Mouse (Mus musculus) ovary, postnatal 10 days (tissue): ENCODE results near the gene Fgd6.

Source experiments
- DNase-seq: peaks from one replicate; pipeline ENCODE4 v3.0.0; 2022; ENCODE audit warnings: low spot score

The Fgd6 gene

DNA sequence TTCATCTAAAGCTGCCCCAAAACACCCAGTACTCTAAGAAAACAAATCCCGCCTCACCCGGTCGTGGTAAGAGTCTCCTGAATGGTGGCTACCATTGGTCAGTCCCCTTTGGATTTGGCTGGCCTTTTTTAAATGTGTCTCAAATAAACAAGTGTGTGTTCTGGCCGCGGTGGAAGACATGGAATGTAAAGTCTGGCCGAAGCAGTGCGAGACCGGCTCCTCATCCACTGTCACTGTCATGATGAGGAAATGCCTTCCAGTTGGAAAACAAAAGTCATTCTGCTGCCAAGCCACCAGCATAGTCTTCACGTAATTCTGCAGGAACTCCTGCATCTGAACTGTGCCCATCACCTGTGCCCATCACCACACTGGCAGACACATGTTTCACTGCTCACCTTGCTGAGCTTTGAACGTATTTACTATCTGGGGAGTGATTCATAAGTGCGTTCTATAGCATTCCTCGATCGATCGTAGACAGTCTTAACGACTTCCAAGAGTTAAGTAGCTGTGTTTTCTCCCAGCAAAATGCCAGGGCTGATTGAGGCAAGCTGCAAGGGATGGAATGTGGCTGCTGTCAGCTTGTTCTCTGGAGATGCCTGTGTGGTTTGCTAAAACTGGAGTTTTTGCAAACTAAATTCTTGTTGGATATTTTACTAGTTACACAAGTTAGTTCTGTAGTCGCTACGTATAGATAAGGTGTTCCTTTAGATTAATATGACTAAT lies 60.1 kb downstream of the Fgd6 start:
- DNase-seq, result no peak

DNA sequence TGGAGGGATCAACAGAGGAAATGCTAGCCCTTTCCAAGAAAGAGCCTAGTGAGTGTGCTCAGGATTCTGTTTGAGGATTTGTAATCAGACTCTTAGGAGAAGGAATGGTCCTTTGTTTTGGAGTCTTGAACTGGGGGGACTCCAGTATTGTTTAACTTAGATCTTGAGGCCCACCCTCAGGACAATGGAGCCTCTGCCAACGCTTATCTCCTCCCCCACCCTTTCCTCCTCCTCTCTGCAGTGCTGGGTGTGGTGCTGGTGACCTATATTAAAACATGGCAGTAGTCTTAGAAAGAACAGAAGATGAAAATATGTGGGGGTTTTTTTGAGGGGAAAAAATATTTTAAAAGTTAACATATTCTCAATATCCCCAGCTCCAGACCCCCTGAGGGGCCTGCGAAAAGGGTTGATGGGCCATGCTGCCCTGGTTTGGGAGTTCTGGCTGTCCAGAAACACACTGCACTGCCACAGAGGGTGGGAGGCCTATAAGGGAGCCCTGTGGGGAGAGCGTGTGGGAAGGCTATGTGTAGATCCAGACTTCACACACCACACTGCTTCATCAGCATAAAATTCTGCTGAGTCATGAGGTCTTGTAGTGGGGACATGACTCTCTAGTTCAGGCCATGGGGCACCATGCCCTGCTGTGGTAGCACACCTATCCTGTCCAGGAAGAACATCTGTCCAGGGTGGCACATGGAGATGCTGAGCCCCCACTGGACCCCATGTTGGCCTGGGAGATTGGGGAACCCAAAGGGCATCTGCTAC lies 61.5 kb downstream of the Fgd6 start:
- no peak for DNase-seq

GRCm38 (mm10) chr10:94098100-94098499 lies 62.3 kb downstream of the Fgd6 start:
- no peak for DNase-seq

- no peak for DNase-seq
Measured at GRCm38 (mm10) chr10:94105498-94105897, 69.7 kb downstream of the Fgd6 start.

- DNase-seq, result no peak
Measured at GRCm38 (mm10) chr10:94107168-94107567, 71.4 kb downstream of the Fgd6 start.

GRCm38 (mm10) chr10:94107607-94108006 lies 71.8 kb downstream of the Fgd6 start:
- no peak for DNase-seq

DNA sequence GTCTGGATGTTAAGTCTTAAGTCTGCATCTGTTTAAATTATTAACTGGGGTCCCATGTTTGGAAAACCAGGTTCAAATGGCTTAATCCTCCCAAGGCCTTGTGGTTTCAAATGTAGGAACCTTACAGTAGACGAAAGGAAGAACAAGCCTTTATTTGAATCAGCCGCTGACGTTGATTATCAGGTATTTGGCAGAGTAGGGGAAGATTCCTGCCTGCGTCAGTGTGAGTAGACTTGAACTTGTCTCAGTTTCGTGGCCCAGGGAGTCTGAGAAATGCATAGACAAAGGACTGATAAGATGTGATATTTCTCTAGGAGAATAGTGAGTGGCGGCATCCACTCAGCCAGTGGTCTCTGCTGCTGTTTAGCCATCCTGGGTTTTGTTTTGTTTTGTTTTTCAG lies 73.0 kb downstream of the Fgd6 start:
- no peak for DNase-seq

GRCm38 (mm10) chr10:94110834-94111754 lies 75.3 kb downstream of the Fgd6 start:
- DNase-seq, result no peak

DNA sequence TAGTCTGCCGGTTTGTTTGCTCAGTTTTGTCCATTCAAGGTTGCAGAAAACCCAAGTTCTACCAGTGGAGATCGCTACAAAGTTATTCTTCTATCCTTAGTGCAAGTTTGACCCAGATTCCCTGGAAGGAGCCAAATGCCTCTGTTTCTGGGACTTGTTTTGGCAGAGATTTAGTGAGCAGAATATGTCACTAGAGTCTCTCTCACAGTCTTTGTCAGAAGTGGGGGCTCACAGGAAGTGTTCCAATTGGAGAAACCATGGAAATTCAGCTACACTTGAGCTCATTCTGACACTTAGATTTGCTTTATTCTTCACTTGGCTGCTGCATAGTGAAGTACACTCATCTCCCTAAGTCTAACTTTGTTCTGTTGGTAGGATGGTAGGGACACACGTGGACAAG lies 76.4 kb downstream of the Fgd6 start:
- DNase-seq, result no peak

- DNase-seq, result peak; percentile 52
Measured at GRCm38 (mm10) chr10:94115893-94116599, 80.2 kb downstream of the Fgd6 start.

- no peak for DNase-seq
Measured at GRCm38 (mm10) chr10:94116781-94117340, 81.1 kb downstream of the Fgd6 start.

- no peak for DNase-seq
Measured at GRCm38 (mm10) chr10:94117916-94118315, 82.1 kb downstream of the Fgd6 start.

DNA sequence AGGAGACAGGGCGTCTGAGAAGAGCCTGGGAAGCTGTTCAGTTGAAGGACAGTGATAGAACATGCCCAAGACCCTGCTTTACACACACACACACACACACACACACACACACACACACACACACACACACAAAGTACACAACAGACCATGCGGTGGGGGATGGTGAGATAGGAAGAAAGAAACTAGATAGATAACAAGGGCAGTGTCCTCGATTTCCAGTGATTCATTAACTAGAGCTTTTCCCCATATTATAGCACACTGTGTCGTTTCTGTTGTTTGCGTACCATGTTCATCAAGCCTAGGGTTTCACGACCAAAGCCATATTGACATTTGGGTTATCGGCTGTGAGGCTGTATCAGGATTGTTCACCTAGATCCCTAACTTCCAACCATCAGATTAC lies 83.2 kb downstream of the Fgd6 start:
- no peak for DNase-seq

- DNase-seq, result no peak
Measured at GRCm38 (mm10) chr10:94120676-94121075, 84.9 kb downstream of the Fgd6 start.

DNA sequence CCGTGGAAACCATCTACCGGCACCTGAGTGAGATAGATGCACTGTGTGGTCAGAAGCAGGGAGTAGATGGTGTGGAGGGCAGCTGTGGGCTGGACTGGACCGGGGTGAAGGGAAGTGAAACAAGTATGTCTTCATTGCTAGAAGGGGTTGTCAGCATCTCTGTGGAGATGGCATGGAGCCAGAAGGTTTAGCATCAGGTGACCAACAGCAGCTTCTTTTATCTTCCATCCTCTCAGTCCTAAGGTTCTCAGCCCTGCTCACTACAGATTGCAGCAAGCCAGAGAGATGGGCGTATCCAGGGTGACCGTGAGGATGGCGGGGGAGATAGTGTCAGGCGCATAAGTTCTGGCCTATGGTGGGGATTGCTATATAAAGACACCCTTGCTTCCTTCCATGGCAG lies 86.8 kb downstream of the Fgd6 start:
- no peak for DNase-seq

GRCm38 (mm10) chr10:94123581-94123980 lies 87.8 kb downstream of the Fgd6 start:
- no peak for DNase-seq

DNA sequence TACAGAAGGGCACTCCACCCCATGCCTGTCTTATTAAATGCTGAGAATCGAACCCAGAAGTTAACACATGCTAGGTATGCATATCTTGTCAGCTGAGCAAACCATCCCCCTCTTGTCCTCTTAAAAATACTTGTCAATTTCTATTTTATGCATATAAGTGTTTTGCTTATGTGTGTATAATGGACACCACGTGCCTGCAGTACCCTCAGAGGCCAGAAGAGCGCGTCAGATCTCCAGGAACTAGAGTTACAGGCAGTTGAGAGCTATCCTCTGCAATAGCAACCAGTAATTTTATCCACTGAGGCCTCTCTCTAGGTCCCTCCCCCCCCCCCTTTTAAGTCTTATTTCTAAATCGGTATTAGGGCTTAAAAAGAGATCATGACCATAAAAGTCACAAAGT lies 88.6 kb downstream of the Fgd6 start:
- no peak for DNase-seq

- DNase-seq, result no peak
Measured at GRCm38 (mm10) chr10:94129680-94130119, 93.9 kb downstream of the Fgd6 start.

DNA sequence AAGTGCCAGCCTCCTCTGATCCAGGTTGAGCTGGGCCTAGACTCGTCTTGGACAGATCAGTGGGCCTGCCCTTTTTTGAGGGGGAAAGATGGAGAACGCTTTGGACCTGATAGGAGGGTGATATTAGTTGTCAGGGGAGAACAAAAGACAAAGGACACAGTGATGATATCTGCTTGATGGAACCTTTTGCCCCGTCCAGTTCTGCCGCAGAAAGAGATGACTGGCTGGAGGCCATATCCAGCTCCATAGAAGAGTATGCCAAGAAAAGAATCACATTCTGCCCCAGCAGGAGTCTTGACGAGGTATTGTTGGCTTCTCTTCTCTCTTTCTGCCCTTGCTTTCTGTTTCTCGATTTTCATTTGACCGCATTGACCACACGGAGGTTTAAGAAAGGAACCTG lies 97.3 kb downstream of the Fgd6 start:
- DNase-seq, result no peak

GRCm38 (mm10) chr10:94133674-94134073 lies 97.9 kb downstream of the Fgd6 start:
- no peak for DNase-seq
